Mouse (Mus musculus): Measurements from ENCODE around the gene 4930556J24Rik.
A peak's percentile ranks its signal among the peaks of the same experiment; 100 is the strongest.
"Not testable (repeated sequence)": the region's sequence is repeated elsewhere in the genome, so short reads cannot be mapped to it uniquely, and the experiment has no call there.

The 4930556J24Rik gene

DNA sequence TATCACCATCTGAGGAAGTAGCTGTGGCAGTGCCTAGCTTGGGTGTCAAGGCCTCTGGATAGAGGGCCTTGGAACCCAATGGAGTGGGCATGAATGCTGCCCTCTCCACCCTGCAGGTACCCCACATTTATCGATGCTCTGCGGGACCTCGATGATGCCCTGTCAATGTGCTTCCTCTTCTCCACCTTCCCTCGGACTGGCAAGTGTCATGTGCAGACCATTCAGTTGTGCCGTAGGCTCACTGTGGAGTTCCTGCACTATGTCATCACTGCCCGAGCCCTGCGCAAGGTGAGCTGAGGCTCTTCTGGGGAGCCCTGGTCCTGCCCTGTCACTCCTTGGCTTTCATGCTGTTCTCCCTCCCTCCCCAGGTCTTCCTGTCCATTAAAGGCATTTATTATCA is 3.5 kb downstream of the 4930556J24Rik start:
- DNase-seq (ENCODE audit: low spot score) = no peak

DNA sequence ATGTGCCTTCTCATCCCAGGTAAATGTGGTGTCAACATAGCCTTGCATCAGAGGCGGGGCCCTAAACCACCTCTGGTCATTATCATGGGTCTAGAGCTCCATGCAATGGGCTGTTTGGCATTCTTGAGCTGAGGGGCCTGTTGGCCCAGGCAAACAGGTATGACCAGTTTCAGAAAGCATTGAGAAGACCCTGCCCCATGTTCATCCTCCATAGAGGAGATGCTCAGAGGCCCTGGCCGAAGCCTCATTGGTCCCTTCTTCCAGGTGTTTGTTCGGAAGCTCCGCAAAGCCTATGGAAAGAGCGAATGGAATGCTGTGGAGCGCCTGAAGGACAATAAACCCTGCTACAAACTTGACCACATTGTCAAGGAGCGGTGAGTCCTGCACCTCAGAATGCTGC is 6.2 kb downstream of the 4930556J24Rik start:
- DNase-seq (ENCODE audit: low spot score) = no peak

DNA sequence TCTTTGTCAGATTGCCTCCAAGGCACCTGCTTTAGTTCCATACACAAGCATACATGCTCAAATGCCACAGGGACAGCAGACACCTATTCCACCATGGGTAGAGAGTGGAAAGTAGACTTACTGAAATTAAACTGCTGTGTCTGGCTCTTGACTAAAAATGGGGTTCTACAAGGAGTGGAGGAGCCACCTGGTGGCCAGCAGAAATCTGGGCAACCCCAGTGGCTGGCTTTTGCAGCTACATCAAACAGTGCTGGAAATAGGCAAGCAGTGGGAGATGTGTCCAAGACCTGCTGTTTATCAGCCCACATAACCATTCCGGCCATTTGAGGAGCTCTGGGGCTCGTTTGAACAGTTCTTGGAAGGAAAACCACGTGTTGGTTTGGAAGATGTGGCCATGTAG is 6.7 kb downstream of the 4930556J24Rik start:
- no peak for DNase-seq (ENCODE audit: low spot score)

GRCm38 (mm10) chr11:3964416-3965172 is 12.0 kb downstream of the 4930556J24Rik start:
- no peak for DNase-seq (ENCODE audit: low spot score)

DNA sequence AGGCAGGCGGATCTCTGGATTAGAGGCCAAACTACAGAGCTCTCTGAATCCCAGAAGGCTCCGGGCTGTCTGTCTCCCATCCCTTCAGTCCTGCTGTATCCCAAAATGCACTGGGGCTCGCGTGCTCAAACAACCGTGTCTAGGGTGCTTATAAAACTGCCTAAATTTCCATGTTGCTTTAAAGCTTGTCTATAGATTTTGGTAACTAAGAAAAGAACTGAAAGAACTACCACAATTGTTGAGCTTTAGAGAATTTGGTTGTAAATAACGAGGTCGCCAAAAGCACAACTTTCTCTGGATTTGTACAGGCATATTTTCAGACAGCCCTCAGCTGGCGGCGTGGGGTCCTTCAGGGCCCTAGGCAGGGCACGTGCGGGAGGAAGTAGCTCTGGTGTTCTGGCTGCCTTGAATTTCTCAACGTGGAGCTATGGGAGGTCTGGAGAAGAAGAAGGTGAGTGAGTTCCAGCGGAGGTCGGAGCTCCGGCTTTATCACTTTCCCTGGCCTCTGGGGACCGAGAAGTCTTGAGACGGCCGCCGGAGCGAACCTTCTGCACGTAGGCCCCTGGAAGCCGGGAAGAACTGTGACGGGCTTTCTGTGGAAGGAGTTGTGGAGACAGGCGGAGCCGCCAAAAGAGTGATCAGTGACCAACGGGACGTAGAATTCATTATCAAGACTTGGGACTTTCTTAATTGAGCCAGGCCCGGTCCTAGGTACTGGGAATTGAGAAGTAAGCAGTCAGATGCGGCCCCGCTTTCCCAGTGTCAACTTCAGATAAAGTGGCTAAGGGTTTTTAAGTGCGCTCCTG is 12.8 kb downstream of the 4930556J24Rik start, which contains the start of gene Pes1:
TSS of gene Pes1 (plus strand) at position 366 of the 806 bp plus-strand sequence.
- DNase-seq (ENCODE audit: low spot score) = peak; percentile 88

DNA sequence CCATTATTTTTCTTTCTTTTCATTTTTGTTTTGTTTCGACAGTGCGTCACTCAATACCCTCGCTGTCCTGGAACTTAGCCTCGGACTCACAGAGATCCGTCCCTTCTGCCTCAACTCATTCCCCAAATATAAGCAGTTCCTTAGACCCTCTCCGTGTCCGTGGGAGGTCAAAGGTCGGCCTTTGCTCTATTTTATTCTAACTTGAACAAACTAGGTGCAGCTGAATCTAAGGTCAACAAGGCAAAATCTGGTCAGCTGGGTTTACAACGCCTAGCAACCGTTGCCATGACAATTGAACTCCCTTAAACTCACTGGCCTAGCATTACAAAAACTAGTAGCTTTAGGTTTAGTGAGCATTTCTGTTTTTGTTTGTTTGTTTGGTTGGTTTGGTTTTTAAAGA is 13.4 kb downstream of the 4930556J24Rik start:
- DNase-seq (ENCODE audit: low spot score) = no peak

DNA sequence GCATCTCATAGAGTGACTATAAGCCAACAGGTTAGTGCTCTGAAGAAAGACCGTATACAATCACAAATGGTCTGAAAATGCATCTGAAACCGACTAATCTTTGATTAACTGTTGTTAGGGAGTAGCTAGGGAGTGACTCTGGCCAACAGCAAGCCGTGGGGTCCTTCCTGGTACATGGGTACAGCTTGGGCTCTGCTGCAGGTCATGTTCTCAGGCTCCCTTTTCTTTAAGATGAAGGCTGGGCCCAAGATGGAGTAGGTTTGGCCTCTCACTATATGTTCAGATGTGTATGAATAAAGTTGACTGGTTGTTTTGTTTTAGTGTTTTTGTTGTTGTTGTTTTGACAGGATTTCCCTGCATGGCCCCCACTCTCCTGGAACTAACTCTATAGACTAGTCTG is 14.8 kb downstream of the 4930556J24Rik start:
- DNase-seq (ENCODE audit: low spot score) = no peak

DNA sequence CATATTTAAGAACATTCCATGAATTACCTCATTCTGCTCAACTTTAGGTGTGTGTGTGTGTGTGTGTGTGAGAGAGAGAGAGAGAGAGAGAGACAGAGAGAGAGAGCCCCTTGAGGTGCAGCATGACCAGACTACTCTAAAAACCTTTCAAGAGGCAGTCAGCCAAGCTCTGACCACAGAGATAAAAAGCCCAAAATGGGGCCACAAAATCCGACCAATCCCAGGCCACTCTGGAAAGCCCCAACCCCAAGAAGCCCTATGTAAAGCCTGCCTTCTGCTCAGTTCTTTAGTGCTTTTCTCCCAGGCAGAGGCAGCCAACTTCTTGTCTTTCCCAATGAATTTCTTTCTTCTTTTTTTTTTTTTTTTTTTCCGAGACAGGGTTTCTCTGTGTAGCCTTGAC is 15.7 kb downstream of the 4930556J24Rik start:
- DNase-seq (ENCODE audit: low spot score) = no peak

DNA sequence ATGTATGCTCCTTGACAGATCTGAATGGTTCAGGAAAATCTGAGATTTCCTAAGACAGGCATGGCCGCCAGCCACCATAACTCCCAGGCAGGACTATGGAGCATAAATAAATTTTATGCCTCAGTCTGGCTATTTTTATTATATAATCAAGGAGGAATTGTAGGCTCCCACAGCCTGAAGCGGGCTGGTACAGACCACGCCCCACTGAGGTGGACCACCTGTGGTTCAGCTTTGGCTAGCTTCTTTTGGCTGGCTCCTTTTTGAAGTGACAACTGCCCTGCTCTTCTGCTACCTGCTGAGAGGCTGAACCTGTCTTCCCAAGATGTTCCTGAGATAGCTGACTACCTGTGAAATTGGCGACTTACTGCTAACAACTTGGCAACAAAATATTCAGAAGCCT is 21.2 kb downstream of the 4930556J24Rik start:
- not testable (repeated sequence) for DNase-seq (ENCODE audit: low spot score)

DNA sequence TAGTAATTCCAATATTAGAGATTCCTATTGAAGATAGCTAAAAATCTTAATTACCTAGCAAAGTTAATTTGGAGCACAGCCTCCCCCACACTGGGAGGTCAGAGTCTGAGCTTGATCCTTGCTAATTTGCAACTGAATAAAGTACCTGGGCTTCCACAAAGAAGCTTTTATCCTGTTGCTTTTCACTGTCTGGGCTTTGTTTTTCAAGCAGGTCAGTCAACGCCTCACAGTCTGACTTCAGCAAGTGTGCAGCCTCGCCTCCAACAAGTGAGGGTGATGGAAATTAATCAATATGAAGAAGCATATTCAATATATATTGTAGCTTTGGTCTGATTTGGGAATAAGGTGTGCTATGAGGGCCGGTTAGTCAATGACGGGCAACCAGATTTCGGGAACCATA is 21.7 kb downstream of the 4930556J24Rik start:
- not testable (repeated sequence) for DNase-seq (ENCODE audit: low spot score)

DNA sequence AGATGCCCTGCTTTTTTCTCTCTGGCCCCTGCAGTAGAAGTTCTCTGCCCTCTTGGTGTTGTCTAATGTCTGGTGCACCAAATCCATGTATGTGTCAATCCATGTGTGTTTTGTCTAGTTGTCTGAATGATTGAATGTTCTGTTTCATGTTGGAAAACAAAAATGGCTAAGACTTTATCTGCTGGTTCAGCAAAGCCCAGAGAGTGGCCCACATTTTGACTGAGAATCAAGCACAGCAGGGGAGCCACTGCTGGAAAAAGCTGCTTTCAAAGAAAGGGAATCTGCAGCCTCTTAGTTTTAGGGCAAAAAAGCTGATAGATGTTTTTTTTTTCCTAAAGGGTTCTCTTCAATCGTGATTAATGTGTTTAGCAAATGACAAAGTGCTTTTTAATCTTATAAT is 30.2 kb downstream of the 4930556J24Rik start:
- DNase-seq (ENCODE audit: low spot score) = no peak

DNA sequence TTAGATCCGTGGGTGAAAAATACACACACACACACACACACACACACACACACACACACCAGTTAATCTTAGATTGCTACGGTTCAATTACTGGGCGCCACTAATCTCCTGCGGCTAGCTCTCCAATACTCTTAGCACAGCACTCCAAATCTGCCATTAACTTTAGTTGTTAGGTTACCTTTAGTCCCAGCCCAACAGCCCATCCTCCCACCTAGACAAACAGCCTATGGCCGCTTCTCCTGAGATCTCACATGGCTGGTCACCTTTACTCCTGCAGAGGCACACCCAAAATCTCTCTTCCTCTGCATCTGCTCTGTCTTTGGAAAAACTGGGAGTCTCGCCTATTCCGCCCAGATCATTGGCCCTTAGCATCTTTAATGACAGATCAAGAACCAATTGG is 35.2 kb downstream of the 4930556J24Rik start:
- DNase-seq (ENCODE audit: low spot score) = no peak

DNA sequence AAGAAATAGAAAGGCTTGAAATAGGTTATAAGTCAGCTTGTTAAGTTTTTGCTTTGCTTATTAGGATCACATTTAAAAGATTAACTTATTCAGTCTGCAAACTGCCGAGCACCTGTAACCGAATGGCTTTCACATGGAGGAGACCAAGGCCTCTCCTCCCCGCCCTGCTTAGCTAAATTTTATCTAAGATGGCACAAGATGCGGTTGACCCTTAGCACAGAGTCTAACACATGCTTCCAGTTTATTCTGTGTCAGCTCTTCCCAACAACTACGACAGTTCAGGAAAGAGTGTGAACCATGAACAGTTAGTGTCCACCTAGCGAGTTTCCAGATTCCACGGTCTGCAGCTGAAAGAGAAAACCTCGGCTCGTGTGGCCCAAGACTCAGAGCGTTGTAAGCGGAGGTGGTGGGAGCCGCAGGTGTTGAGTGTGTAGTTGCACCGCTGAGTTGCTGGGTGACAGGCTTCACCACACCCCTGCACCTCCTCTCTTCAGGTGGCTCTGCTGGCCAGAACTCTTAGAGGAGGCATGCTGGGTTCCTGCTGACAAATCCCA is 39.2 kb downstream of the 4930556J24Rik start:
- no peak for DNase-seq (ENCODE audit: low spot score)

DNA sequence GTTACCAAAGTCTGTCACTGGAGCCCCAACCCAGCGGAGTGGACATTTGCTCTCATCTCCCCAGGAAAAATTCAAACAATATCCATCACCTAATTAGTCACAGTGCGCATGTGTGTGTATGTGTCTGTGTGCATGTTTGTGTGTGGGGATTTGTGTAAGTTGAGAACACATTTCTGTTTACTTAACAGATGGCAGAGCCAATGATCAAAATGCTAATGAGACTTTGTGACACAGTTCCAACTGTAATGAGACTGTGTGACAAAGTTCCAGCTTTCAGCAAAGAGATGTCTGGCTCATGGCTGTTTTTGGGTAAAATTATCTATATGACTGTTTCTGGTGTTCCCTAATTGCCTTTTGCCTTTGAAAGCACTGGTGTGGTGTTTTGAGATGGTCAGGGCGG is 40.3 kb downstream of the 4930556J24Rik start:
- no peak for DNase-seq (ENCODE audit: low spot score)

GRCm38 (mm10) chr11:3935135-3935534 is 41.4 kb downstream of the 4930556J24Rik start:
- no peak for DNase-seq (ENCODE audit: low spot score)

DNA sequence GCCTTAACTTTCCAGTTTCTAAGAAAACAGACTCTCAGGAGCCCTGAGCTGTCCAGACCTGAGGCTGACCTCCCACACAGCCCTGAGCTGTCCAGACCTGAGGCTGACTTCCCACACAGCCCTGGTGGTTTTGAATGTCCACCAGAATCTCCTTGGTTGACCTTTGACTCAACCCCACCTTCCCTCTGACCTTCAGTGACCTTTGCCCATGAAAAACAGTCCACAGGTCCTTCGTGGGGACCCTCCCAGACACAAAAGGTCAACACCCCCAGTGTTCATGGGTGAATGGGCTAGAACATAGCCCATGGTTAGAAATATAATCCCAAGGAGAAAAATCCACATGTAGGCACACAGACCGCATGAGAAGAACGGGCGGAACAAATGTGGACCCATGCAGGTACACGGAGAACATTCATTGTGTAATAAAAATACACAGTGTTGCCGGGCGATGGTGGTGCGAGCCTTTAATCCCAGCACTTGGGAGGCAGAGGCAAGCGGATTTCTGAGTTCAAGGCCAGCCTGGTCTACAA is 42.8 kb downstream of the 4930556J24Rik start:
- no peak for DNase-seq (ENCODE audit: low spot score)

- DNase-seq (ENCODE audit: low spot score) = peak; percentile 79
These were observed 44.9 kb downstream of the 4930556J24Rik start, which contains the start of gene Tcn2 for GRCm38 (mm10) chr11:3931511-3932211. Gene Tcn2 (minus strand): TSS chr11:3932159.

DNA sequence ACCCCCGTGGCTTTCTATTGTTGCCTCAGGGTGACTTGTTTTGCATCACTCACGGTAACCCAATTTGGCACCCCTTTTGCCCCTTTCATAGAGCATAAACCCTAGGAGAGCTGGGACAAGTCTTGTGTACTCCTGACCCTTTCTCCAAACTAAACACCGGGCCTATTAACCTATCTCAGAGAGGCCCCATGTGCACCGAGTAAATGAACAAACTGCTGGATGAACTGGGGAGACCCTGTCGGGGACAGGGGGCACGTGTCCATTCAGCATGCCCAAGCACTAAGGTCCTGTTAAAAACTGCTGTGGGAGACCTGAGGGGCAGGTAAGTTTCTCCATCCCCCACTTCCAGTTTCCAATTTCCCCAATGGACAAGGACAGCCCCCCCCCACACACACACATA is 45.6 kb downstream of the 4930556J24Rik start:
- no peak for DNase-seq (ENCODE audit: low spot score)

DNA sequence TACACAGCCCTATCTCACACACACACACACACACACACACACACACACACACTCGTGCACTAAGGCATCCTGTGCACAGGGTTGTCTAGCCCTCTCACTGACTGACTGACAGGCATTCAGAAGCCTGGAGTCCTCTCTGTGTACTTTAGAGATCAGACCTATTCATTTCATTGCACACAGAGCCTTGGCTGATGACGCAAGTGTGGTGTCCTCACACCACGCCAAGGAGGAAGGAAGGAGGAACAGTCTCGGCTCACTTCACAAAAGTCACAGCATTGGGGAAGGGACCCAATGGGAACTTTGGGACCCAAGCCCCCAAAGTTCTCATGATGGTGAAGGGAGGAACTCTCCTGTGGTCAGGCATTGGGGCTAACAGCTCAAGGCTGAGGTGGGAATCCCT is 46.6 kb downstream of the 4930556J24Rik start:
- DNase-seq (ENCODE audit: low spot score) = no peak

DNA sequence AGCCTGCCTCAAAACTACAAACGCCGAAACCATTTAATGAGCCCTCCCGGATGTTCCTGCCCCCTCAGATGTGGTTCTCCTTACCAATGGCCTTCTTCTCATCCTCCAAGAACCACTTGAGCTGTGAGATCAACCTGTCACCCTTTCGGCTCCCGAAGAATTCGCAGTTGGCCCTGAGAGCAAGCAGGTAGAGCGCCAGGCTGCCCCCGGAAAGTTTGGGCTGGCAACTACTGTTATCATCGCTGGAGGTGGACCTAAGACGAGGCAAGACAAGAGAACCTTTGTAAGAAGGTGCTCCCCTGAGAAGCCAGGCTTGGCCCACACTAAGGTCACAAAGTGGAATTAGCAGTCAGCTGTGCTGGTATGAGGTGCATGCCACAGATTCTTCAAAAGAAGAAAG is 50.7 kb downstream of the 4930556J24Rik start:
- DNase-seq (ENCODE audit: low spot score) = no peak

DNA sequence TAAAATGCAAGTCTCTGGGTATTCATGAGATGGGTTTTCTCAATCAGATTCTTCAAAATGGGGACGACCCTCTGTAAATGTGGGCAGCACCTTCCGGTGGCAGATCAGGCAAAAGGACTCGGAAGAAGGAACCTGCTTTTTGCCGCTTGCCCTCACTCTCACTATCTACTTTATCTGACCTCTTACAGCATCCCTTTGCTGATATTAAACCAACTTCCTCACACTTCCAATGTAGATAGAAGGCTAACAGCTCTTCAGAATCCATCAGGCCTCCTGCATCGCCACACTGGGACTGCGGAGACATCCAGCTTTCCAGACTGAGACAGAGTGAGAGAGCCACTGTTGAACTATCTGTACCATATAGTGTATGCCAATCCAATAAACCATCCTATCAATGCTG is 53.8 kb downstream of the 4930556J24Rik start:
- DNase-seq (ENCODE audit: low spot score) = no peak

DNA sequence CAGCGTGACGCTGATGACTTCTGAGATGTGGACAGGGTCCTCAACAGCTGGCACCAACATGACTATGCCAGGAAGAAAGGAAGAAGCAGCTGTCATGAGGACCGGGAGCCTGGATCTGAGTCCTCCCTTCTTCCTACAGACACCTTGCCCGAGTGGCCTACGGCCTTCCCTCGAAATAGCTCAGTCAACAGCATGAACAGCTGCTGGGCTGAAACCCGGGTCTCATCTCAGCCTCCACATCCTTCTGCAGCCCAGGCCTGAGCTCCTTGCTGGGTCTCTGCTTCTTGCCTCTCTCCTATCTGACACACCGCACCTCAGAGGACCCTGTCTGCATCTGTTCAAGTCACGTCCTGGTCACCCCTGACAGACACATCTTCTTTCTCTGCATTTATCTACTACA is 54.5 kb downstream of the 4930556J24Rik start:
- no peak for DNase-seq (ENCODE audit: low spot score)

All from layer of hippocampus, adult 11-12 months (tissue).